Mouse (Mus musculus) embryonic facial prominence, embryonic 12.5 days (tissue): ENCODE results near the gene Nsrp1. TPM values are rescaled to one million over a fixed set of nuclear protein-coding genes. Genes with fewer than 3 reads are reported as not detected.

Experiments
- ATAC-seq: fragments of 200-750 bp; cut with Nextera tagmentation; 2 replicates; pipeline ENCODE4 v1.8.0; 2017; ENCODE audit not compliant: insufficient number of reproducible peaks, insufficient read depth, low FRiP score, low TSS enrichment
- H3K27ac ChIP-seq: fragments of 300-500 bp; sonication (generic); 2 replicates; pipeline ENCODE4 v1.5.1; 2016; ENCODE audit warnings: mild to moderate bottlenecking
- H3K27me3 ChIP-seq: fragments of 300-500 bp; sonication (generic); 2 replicates; pipeline ENCODE4 v1.6.1; 2016; ENCODE audit warnings: mild to moderate bottlenecking, moderate library complexity
- H3K36me3 ChIP-seq: fragments of 300-500 bp; sonication (generic); 2 replicates; pipeline ENCODE4 v1.6.1; 2016; ENCODE audit warnings: mild to moderate bottlenecking
- H3K4me1 ChIP-seq: fragments of 300-500 bp; sonication (generic); 2 replicates; pipeline ENCODE4 v1.6.1; 2016
- H3K4me2 ChIP-seq: fragments of 300-500 bp; sonication (generic); replicated peaks from 2 replicates; pipeline ENCODE4 v1.6.1; 2016; ENCODE audit warnings: mild to moderate bottlenecking, moderate library complexity
- H3K4me3 ChIP-seq: fragments of 300-500 bp; sonication (generic); 2 replicates; pipeline ENCODE4 v1.5.1; 2016; ENCODE audit warnings: mild to moderate bottlenecking
- H3K9ac ChIP-seq: fragments of 300-500 bp; sonication (generic); 2 replicates; pipeline ENCODE4 v1.6.1; 2016; ENCODE audit warnings: mild to moderate bottlenecking, moderate library complexity
- H3K9me3 ChIP-seq: fragments of 300-500 bp; sonication (generic); 2 replicates; pipeline ENCODE4 v1.6.1; 2016; ENCODE audit warnings: mild to moderate bottlenecking, moderate library complexity
- WGBS: fragments of 180-500 bp; shearing (Covaris S2); methylation state at CpG from one replicate; pipeline ENCODE4 v1.1.7; 2016; 5-methylcytosine and 5-hydroxymethylcytosine counted together
- microRNA counts: library from miRNA; unstranded; fragments of <30 nt; microRNA quantifications from one replicate; lab custom pipeline; 2017
- microRNA-seq: library from miRNA; unstranded; fragments of <30 nt; microRNA quantifications from one replicate; pipeline ENCODE4, GENCODE M21; 2017
- polyA plus RNA-seq: library from polyadenylated mRNA; unstranded; fragments of >200 nt; fragmentation: Nextera tagmentation; extraction: Ambion mirVana; gene quantifications from 2 replicates; pipeline ENCODE4 v1.2.1, GENCODE M21; 2016

The Nsrp1 gene
- polyA plus RNA-seq, 1 experiment from 2014 or later = 72.2 TPM

- 67% methylated on average over 1 of the region's 1 CpGs for WGBS
- no peak for ATAC-seq
- Histone ChIP-seq H3K27ac (no peak overlapping the region), H3K36me3 (no peaks in the 10 kb centered on the region), H3K4me1 (peaks cover 7% of the 10 kb centered on the region), H3K9ac (no peak overlapping the region), H3K9me3 (no peaks in the 10 kb centered on the region), H3K4me3 (no peak overlapping the region), H3K4me2 (no peak overlapping the region), H3K27me3 (peaks cover 50% of the 10 kb centered on the region)
Observed at GRCm38 (mm10) chr11:77002361-77002760, 75.9 kb downstream of the Nsrp1 start.

GRCm38 (mm10) chr11:77000741-77001140 lies 77.5 kb downstream of the Nsrp1 start:
- WGBS = 54% methylated on average over 5 of the region's 5 CpGs
- peaks cover 66% of the 10 kb centered on the region for H3K27me3 ChIP-seq
- no peak overlapping the region for H3K4me2 ChIP-seq
- no peaks in the 10 kb centered on the region for H3K36me3 ChIP-seq
- no peak overlapping the region for H3K9ac ChIP-seq
- no peak overlapping the region for H3K27ac ChIP-seq
- no peak overlapping the region for H3K4me3 ChIP-seq
- H3K9me3 ChIP-seq = no peaks in the 10 kb centered on the region
- H3K4me1 ChIP-seq = peaks cover 12% of the 10 kb centered on the region
- ATAC-seq = no peak

GRCm38 (mm10) chr11:76998705-76999226 lies 79.5 kb downstream of the Nsrp1 start:
- Histone ChIP-seq H3K27me3 (peaks cover 70% of the 10 kb centered on the region), H3K4me1 (peaks cover 12% of the 10 kb centered on the region), H3K4me2 (peak overlapping the region; percentile 84), H3K27ac (no peak overlapping the region), H3K4me3 (peak overlapping the region; percentile 42), H3K36me3 (no peaks in the 10 kb centered on the region), H3K9me3 (no peaks in the 10 kb centered on the region), H3K9ac (no peak overlapping the region; the same call in 1 of the 2 replicates)
- 11% methylated on average over 24 of the region's 24 CpGs for WGBS
- ATAC-seq = no peak

- no peaks in the 10 kb centered on the region for H3K36me3 ChIP-seq
- ATAC-seq = no peak
- H3K4me2 ChIP-seq = peak within 1 kb of the TSS; percentile 84
- H3K4me3 ChIP-seq = peak within 1 kb of the TSS; percentile 42
- H3K9me3 ChIP-seq = no peaks in the 10 kb centered on the region
- no peak within 1 kb of the TSS for H3K27ac ChIP-seq
- WGBS = under 1% methylated on average over 50 of the region's 52 CpGs
- H3K27me3 ChIP-seq = peaks cover 70% of the 10 kb centered on the region
- no peak within 1 kb of the TSS; the same call in 1 of the 2 replicates for H3K9ac ChIP-seq
- peaks cover 12% of the 10 kb centered on the region for H3K4me1 ChIP-seq
Observed at GRCm38 (mm10) chr11:76997916-76998704, 80.1 kb downstream of the Nsrp1 start, which contains the start of gene Slc6a4. TSS of gene Slc6a4 (plus strand) at chr11:76998603.

GRCm38 (mm10) chr11:76997305-76997704 lies 80.9 kb downstream of the Nsrp1 start:
- 2% methylated on average over 21 of the region's 21 CpGs for WGBS
- ATAC-seq = no peak
- no peak overlapping the region for H3K27ac ChIP-seq
- peak overlapping the region; percentile 84 for H3K4me2 ChIP-seq
- H3K9ac ChIP-seq = no peak overlapping the region
- peaks cover 64% of the 10 kb centered on the region for H3K27me3 ChIP-seq
- H3K4me3 ChIP-seq = peak overlapping the region; percentile 42
- H3K36me3 ChIP-seq = no peaks in the 10 kb centered on the region
- no peaks in the 10 kb centered on the region for H3K9me3 ChIP-seq
- peaks cover 12% of the 10 kb centered on the region for H3K4me1 ChIP-seq

GRCm38 (mm10) chr11:76995966-76996672 lies 82.1 kb downstream of the Nsrp1 start:
- H3K4me1 ChIP-seq = peaks cover 12% of the 10 kb centered on the region
- H3K9ac ChIP-seq = no peak overlapping the region
- H3K36me3 ChIP-seq = no peaks in the 10 kb centered on the region
- no peaks in the 10 kb centered on the region for H3K9me3 ChIP-seq
- WGBS = 54% methylated on average over 20 of the region's 20 CpGs
- peaks cover 52% of the 10 kb centered on the region for H3K27me3 ChIP-seq
- H3K27ac ChIP-seq = no peak overlapping the region
- H3K4me2 ChIP-seq = no peak overlapping the region
- ATAC-seq = no peak
- H3K4me3 ChIP-seq = no peak overlapping the region

MicroRNA genes within 50 kb of the gene (microRNA counts, 519-probe panel; counts per million panel counts)
- microRNA mmu-miR-423-3p (lab: Ali Mortazavi, UCI) (4,504 counts per million, percentile 82 among the panel's probes with 10 or more counts), microRNA mmu-miR-423-5p (lab: Ali Mortazavi, UCI) (3,665 counts per million, percentile 74 among the panel's probes with 10 or more counts)

Small RNA genes within 50 kb of the gene (microRNA-seq; reads per million reads assigned to microRNA genes)
- 4,817 reads per million, percentile 89 among the genes with 10 or more reads in this experiment for gene Mir423

Other genes starting within 250 kb of the Nsrp1 start
- gene Cpd, start 231.4 kb downstream of the Nsrp1 start, polyA plus RNA-seq = 15.0 and 15.2 TPM in 2 replicates
- gene Tmigd1, start 176.3 kb downstream of the Nsrp1 start, polyA plus RNA-seq = not detected in 2 replicates
- 186 and 195 TPM in 2 replicates for gene Blmh, start 153.6 kb downstream of the Nsrp1 start, polyA plus RNA-seq
- gene Slc6a4, start 79.8 kb downstream of the Nsrp1 start, polyA plus RNA-seq = 0.75 and 0.87 TPM in 2 replicates
- gene Efcab5, start 110.5 kb upstream of the Nsrp1 start, polyA plus RNA-seq = 0.32 and 0.38 TPM in 2 replicates
- 9.9 and 10.5 TPM in 2 replicates for gene Ssh2, start 137.9 kb upstream of the Nsrp1 start, polyA plus RNA-seq